Mouse (Mus musculus) lung, adult 2 months (tissue): ENCODE measurements around the gene Gda.

Experiments
- CTCF ChIP-seq: fragments of 200-500 bp; IDR thresholded peaks from 2 replicates; pipeline ENCODE4 v1.5.1; 2011; ENCODE audit warnings: mild to moderate bottlenecking, low read length, control low read depth; ENCODE audit not compliant: insufficient read depth
- POLR2A ChIP-seq: fragments of 200-500 bp; IDR thresholded peaks from 2 replicates; pipeline ENCODE4 v1.6.1; 2011; ENCODE audit warnings: low read depth, mild to moderate bottlenecking, control low read depth, low read length, borderline replicate concordance; ENCODE audit errors: extremely low read depth

GRCm38 (mm10) chr19:21480053-21480419 lies 6.8 kb upstream of the Gda start:
- TF ChIP-seq POLR2A (no peak), CTCF (no peak)
